Mouse (Mus musculus) c-Kit-positive CD71-positive TER-119-negative erythroid progenitor cells, embryonic 14.5 days (primary cell): ENCODE results near the gene Smco4.
"Not testable (repeated sequence)": the region's sequence is repeated elsewhere in the genome, so short reads cannot be mapped to it uniquely, and the experiment has no call there.

Experiments
- DNase-seq: peaks from one replicate; pipeline ENCODE4 v3.0.0-alpha.2; 2013; ENCODE audit warnings: low read depth

The Smco4 gene

GRCm38 (mm10) chr9:15541735-15542354 is 48.6 kb downstream of the Smco4 start:
- no peak for DNase-seq

- no peak for DNase-seq
Measured at GRCm38 (mm10) chr9:15550461-15550961, 57.3 kb downstream of the Smco4 start.

GRCm38 (mm10) chr9:15551073-15551472 is 57.8 kb downstream of the Smco4 start:
- DNase-seq: not testable (repeated sequence)

GRCm38 (mm10) chr9:15551933-15552851 is 59.0 kb downstream of the Smco4 start:
- DNase-seq: no peak

- DNase-seq: no peak
Measured at GRCm38 (mm10) chr9:15553322-15553721, 60.1 kb downstream of the Smco4 start.

GRCm38 (mm10) chr9:15560451-15560850 is 67.2 kb downstream of the Smco4 start:
- DNase-seq: no peak

- no peak for DNase-seq
Measured at GRCm38 (mm10) chr9:15562353-15562752, 69.1 kb downstream of the Smco4 start.

- DNase-seq: no peak
Measured at GRCm38 (mm10) chr9:15574750-15575454, 81.7 kb downstream of the Smco4 start.

- no peak for DNase-seq
Measured at GRCm38 (mm10) chr9:15578427-15578826, 85.2 kb downstream of the Smco4 start.

- DNase-seq: no peak
Measured at GRCm38 (mm10) chr9:15578946-15579345, 85.7 kb downstream of the Smco4 start.

GRCm38 (mm10) chr9:15580176-15580575 is 86.9 kb downstream of the Smco4 start:
- DNase-seq: no peak

- DNase-seq: no peak
Measured at GRCm38 (mm10) chr9:15582026-15582425, 88.8 kb downstream of the Smco4 start.

GRCm38 (mm10) chr9:15584209-15584608 is 91.0 kb downstream of the Smco4 start:
- DNase-seq: no peak

- DNase-seq: no peak
Measured at GRCm38 (mm10) chr9:15585956-15586355, 92.7 kb downstream of the Smco4 start.

- DNase-seq: no peak
Measured at GRCm38 (mm10) chr9:15587157-15587854, 94.1 kb downstream of the Smco4 start.

- DNase-seq: no peak
Measured at GRCm38 (mm10) chr9:15594148-15594547, 100.9 kb downstream of the Smco4 start.
